Mouse (Mus musculus) yolk sac, embryonic 10.5 days (tissue): ENCODE measurements around the gene Gp1bb.
A peak's percentile ranks its signal among the peaks of the same experiment; 100 is the strongest.

Experiments used
- DNase-seq: peaks from one replicate; pipeline ENCODE4 v3.0.0-alpha.2; 2017; ENCODE audit warnings: low spot score

The Gp1bb gene

DNA sequence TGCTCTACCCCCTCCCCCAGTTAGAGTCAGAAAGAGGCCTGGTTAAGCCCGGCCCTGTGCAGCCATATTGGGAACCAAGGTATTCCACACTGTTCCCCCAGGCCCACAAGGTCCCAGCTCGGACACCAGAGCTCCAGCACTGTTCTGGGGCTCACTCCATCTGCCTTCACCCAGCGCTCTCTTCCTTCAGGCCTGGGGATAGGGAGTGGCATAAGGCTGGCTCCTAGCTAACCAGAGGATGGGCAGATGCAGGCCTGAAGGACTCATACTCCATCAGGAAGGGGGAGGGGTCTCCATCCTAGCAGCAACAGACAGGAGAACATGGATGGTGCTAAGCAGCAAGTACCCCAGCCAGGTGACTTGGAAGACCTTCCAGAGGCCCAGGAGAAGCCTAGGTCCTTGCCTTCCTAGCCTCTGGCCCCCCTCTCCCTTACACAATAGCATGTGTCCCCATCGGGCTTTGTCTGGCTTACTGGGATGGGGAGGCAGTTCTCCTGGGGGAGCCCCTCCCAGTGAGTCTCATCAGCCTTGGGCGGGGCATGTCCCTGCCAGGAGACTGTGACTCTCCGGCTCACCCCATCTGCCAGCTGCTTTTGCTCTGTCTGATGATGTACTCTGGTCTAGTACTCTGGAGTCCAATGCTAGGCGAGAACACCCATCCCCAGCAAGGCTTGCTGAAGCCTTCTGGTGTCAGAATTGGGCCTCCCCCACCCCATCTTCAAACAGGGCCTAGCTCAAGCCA lies 6.2 kb upstream of the Gp1bb start:
- no peak for DNase-seq

DNA sequence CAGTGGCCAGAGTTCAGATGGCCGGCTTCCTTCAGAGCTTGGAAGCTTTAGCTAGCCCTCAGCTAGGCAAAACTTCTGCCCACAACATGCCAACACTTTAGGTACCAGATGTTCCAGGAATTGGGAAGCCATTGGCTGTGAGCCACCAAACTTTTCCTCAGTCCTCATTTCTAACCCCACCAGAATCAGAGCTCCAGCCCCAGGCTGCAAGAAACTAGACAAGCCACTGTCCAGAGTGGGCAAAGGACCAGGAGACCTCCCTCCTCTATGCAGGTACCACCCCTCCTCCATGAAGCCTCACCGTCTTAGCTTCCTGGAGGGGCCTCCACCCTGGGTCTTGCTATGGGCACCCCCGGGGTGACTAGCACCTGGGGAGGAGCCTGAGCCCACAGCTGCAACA lies 5.0 kb upstream of the Gp1bb start:
- no peak for DNase-seq

DNA sequence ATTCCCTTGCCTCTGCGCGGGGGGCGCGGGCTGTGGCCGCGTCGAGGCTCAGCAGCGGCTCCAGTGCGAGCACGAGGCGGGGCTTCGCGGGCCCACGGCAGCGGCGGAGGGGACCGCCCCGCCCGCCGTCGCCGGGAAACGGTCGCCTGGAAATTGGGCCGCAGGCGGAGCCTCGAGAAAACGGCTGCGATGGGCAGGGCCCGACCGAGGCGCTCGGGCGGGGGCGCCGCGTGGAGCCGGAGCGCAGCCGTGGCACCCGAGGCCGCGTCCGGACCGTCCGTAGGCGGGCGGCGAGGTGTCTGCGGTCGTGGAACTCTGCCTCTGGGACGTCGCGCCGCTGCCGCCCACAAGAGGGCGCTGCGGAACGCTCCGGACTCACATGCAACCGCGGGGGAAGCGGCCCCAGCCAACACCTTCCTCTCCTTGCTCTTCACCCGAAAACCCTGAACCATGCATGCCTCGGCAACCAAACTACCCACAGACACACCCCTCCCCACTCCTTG lies 4.2 kb upstream of the Gp1bb start, which contains the start of gene Gm49601:
Gm49601 (minus strand) TSS at position 52 of the 503 bp plus-strand sequence.
- peak; percentile 61 for DNase-seq

DNA sequence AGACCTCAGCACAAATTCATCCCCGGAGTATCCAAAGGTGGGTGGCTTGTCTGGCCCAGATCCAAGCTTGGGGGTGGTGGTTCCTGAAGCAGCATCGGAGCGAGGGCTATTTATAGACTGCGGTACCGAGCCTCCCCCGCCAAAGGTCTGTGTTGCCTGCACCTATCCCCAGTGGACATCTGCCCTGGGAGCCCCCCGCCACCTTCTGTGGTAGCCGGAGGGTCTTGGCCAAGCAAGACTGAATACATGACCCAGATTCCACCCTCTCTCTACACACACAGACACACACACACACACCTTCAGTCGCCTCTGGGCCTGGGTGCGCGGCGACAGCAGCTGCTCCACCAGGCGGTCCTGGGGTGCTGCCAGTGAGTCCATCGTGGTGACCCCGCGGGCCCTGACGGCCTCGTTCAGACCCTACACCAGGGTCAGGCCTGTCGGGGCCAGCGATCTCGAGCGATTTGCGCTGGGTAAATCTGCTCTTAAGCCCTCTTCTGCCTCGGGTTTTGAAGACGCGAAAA lies 3.6 kb upstream of the Gp1bb start:
- DNase-seq, result no peak

DNA sequence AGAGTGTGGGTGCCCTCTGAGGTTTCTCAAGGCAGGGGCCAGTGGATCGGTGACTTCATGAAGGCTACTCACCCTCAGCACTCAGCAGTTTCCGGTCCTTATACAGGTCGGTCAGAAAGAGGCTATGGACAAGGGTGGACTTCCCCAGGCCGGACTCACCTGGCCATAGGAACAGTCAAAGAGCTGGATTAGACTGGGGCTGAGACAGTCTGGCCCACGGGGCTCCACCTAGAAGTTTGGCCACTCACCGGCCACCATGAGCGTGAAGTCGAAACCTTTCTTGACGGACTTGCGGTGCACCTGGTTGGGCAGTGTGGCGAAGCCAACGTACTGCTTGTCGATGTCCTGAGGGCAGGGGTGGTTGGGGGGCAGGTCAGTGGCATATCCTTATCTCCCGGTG lies 2.9 kb upstream of the Gp1bb start:
- no peak for DNase-seq

DNA sequence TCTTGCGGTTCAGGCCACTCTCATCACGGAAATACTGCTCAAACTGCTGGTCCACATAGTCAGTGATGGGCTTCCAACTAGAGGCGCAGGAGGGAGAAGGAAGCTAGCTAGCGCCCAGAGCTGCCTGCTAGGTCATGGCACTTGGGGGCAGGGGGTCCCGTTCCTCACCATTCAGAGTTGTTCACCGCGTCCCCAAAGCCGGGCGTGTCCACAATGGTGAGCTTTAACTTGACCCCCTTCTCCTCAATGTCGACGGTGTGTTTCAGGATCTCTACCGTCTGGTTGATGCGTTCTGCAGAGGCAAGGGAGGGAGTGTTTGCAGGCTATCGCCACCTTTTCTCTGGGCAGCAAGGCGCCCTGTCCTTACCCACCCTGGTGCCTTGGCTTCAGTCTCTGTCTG lies 2.4 kb upstream of the Gp1bb start:
- DNase-seq, result no peak

DNA sequence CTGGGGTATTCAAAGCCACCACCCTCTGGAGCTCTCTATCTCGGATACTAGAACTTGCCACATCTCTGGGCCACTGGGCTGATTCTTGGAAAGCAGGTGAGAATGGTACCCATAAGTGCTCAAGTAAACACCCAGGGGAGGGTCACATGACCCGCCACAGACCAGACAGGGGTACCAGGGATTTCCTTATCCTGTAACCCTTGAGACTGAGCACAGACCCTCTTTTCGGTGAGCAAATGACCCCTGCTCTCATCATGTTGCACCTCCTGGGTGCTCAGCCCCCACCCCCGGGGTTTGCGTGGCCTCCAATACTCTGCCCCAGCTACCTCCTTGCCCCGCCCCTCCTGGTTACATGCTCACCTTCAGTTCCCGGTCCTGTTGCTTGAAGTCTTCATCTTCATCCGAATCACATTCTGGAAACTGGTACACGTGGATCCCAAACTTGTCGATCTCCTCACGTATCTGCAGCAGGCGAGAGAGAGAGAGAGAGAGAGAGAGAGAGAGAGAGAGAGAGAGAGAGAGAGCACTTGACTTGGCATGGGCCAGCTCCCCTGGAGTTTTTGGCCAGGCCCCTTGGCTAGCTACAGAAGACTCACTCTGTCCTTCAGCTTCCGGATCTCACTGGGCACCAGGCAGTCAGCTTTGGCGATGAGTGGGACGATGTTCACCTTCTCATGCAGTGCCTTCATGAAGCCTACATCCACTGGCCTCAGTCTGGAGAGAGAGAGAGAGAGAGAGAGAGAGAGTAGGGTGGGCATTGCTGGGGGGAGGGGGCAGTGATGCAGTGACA lies 1.7 kb upstream of the Gp1bb start:
- no peak for DNase-seq

DNA sequence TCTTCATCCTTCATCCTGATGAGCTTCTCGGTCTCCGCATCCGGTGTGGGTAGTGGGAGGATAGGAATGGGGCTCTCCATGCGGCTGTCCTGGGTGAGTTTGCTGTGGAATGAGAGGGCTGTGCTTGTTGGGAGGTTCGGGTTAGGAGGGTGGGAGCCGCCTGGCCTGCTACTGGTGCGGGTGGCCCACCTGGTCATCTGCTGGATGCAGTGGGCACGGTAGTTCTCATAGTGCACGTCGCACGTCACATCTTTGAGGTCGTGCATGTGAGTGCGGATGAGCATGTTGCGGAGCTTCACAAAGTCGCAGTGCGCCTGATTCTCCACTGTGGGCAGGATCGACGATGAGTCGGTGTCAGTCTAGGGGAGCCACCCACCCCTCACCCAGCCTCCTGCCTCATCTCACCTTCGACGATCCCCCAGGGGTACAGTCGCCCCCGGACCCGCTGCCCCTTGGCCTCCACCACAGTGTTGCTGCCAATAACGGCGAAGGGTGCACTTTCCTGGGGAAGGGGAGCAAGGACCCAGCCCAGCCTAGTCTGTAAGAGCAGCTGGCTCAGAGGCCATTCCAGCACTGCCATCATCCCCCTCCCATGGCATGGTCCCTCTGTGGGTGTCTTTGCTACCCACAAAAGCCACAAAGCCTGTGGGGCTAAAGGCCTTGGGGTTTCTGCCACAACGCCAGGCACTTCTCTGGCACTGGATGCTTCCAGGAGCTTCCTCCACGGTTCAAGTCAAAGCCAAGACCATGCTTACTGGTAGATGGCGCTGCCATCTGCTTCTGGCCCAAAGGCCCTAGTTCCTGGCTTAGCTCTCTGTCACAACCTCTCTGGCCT lies 930 bp upstream of the Gp1bb start:
- no peak for DNase-seq

DNA sequence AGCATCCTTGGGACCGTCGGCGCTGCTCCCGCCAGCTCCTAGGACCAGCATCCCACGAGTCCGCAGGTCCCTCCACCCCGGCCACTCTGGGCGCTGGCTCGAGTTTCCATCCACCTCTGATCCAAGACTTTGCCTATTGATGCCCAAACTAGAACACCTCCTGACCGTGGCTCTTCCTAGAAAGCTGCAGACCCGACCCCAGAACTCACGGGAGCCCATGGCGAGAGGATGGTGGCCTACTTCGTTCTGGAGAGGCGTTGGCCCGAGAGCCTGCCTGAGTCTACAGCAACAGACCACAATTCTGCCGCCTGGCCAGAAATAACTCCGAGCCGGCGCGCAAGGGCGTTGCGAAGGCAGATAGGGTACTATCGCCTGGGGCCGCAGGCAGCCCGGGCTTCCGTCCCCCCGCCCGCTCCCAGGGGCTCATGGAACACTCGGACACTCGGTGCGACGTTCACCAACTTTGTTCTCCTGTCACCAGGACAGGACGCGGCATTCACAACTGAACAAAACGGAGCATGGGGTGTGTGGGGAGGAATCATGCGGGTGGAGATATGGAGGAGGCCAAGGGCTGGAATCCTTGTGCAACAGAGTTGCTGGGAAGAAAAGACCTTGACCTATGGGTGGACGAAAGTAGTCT lies 721 bp downstream of the Gp1bb start:
- no peak for DNase-seq

DNA sequence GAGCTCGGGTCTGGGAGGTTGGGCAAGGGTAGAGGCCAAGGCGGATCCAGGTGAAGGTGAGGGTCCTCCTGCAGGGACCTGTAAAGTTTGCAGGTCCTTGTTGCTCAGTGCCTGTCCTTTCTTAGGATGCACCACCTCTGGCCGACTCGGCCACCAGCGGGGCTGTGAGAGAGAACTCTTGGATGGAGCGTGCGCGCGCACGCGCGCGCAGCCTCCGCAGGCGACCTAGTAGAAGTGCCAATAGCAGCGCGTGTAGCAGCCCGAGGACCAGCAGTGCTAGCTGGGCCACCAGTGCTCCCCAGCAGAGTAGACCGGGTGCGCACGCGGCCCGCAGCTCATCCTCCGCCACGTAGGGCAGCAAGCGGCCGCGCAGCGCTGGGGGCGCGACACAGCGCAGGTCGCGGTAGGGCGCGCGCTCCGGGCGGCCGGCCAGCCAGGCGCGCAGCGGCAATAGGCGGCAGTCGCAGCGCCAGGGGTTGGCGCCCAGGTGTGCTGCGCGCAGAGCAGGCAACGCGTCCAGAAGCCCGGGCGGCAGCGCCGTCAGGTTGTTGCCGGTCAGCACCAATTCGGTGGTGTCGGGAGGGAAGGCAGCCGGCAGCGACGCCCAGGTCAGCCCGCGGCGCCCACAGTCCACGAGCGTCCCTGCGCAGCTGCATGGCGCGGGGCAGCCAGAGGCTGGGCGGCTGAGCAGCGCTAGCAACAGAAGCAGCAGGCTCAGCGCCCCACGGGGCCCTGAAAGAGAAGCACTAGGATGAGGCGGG lies 1.4 kb downstream of the Gp1bb start:
- DNase-seq, result no peak

DNA sequence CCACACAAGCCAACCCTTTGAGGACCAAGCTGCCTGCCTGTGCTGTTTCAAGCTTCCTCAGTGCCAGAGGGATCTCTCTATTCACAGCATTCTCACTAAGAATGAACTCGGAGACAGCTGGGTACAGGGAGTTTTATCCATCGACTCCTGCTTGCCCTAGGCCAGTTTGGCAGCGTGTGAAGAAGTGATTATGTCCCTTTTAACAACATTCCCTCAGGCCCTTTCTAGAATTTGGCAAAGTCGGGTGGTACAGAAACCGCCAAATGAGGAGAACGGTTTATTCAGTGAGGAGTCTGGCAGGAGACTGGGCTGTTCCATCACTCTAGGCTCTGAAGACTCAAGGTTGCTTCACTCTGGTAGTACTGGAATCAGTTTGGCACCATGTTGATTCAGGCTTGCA lies 2.0 kb downstream of the Gp1bb start:
- no peak for DNase-seq

DNA sequence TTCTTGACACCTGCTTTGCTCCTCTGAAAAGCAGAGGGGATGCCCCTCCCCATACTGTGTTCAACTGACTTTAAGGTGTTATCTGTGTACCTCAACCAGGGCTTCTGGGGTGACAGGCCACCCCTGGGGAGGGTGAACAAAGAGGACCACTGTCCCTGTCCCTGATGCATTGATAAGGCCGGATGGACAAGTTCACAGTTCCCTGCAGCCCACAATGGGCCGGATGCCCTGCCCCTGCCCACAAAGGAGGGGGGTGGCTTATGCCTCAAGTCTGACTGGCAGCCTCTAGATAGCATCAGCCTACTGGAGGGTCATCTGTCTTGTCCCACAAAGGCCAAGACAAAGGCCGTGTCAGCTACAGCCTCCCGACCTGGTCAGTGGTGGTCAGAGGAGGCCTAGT lies 3.1 kb downstream of the Gp1bb start:
- no peak for DNase-seq

DNA sequence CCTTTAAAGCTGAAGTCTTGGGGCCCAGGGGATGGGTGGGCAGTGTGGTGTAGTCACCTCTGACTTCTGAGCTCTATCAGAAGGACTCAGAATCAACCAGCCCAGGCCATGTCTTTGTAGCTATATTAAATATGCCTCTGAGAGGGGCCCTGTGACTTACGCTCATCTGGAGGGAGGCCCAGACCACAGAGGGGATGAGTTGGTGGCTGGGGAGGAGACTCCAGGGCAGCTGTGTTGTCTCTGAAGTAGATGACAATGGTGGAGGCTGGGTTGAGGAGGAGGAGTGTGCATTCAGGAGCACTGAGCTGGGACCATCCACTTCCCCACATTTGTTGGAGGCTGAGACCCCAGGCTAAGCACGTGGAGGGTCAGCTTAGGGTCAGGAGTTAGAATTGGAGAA lies 3.9 kb downstream of the Gp1bb start:
- no peak for DNase-seq

DNA sequence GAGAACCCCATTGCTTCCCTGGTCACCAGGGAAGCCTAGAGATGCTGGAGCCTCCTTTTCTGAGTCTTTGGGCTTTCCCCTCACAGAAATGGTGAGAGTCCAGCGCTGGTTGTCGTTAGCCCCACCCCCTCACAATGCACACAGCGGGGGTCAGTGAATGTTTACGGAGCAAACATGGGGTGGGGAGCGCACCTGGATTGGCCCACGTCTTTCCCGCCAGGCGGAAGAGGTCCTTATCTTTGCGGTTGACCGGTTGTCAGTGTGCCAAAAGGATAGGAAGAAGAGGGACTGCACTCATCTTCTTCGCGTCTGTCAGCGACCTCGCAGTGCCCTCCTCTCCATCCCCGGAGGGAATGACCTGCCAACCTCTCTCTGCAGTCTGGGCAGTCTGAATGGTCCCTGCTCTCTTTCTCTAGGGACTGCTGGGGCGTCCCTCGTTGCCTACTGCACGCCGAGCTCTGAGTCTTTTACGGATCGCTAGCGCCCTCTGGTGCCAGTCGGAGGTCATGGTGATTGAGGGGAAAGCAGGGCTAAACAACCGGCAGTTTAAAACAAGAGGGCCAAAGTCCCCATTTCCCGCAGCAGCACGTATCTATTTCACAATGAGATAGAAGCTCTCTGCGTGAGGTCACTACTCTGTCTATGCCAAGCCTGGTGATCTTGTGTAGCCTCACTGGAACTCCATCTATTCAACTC lies 4.7 kb downstream of the Gp1bb start:
- DNase-seq, result peak; percentile 85

DNA sequence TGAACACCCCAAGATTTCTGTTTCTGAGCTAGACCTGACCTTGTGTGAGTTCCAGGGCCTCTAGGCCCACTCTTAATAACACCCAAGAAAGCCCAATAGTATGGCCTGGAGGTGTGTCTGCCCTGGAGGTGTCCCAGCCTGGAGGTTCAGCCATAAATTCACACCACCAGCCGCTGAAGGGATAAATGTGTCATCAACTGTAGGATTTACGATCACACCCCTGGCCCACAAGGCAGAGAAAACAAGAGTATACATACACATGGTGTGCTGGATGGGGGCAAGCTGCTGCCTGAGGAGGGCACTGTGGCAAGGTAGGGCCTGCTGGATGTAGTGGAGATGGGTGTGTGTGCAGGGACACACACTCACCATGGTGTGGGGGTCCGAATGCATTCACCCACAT lies 8.9 kb downstream of the Gp1bb start:
- DNase-seq, result no peak

DNA sequence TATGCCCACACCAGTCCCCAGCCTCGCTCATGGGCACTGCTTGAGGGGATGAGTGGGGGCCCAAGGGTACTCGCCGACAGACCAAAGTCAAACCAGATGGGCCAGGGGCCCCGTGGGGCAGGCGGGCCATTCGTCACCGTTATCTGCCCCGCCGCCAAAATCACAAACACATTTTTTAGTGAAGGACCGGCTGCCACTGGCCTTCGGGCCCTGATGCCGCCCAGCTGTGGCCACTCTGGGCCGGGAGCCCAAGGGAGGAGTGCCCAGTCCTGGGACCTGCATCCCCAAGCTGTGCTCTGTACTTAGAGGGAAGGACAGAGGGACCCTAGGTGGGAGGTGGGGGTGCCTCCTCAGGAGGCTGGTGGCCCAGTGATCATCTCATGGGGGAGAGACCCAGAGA lies 10.5 kb downstream of the Gp1bb start:
- DNase-seq, result no peak

DNA sequence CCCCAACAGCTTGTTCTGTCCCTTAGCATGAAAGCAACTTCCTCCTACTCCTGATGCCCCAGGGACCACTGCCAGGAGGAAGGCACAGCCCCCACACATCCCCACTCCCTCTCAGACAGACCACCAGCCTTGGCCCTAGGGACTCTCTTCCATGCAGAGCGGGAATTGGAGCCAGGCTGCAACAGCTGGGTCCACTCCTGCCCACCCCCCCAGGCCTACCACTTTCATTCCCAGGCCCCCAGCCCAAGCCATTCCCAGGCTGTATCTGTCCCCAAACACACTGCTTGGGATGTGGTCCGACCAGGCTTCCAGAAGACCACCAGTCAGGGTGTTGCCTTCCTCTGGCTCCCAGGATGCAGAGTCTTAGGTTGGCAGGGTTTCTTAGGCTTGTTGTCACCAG lies 13.1 kb downstream of the Gp1bb start:
- no peak for DNase-seq

DNA sequence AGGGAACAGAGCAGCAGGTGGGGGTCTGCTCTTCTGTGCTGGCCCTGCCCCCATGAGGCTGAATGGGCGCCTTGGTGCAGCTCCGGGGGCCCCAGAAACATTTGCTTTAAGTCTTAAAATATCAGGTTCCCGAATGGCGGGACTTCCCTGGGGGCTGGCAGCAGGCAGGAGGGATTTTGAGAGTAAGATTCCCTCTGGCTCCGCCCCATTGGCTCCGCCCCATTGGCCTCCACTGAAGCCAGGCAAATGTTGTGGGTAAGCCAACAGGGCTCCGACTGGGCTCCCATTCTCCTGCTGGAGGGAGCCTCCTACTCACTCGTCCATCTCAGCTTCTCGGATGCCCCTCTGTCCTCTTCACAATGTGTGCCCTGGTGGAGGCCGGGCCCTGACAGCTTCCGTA lies 14.0 kb downstream of the Gp1bb start:
- DNase-seq, result no peak

DNA sequence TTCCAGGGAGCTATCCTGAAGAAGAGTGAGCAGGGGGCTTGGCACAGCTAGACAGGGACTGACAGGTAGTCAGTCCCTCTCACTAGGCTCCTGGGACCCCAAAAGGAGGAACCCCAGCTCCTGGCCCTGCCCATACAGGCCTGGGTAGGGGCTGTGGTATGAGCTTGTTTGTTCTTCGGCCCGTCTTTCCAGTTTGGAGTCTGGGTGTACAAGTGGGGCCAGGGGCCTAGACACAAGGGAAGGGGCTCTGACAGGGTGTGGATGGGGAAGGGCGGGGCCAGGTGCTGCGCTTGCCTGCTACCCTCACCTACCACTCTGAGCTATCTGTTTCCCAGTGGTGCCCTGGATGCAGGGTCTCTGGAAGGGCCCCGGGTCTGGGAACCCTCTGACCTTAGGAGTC lies 16.5 kb downstream of the Gp1bb start:
- no peak for DNase-seq

DNA sequence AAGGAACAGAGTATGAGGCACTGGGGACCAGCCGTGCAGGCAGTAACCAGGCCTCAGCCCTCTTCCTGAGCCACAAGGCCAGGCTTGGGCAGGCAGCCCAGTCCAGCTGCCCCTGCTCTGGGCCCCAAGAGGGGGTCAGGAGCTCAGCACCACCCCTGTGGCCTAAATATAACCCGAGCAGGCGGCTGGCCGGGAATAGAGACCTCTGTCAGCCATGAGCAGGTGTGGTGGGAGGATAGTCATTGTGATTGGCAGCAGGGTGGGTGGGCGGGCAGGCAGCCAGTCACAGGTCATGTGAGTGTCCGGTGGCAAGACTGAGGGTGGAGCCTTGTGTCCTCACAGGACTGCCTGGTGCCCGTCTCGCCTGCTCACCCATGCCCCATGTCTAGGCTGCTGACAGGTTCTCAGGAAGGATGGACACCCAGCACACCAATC lies 17.9 kb downstream of the Gp1bb start:
- no peak for DNase-seq
